Mouse (Mus musculus) G1E-ER4 (cell line): ENCODE data around the gene Tek. TPM values are rescaled to one million over a fixed set of nuclear protein-coding genes. Genes with fewer than 3 reads are reported as not detected.

Experiments used
- GATA1 ChIP-seq: IDR thresholded peaks from one replicate; pipeline ENCODE4 v1.8.0; 2012; ENCODE audit warnings: low read length, inconsistent platforms
- polyA plus RNA-seq: library from polyadenylated mRNA; stranded (reverse); fragments of >175 nt; gene quantifications from 2 replicates; pipeline ENCODE4 v1.2.3, GENCODE M21; 2012

Gene Tek
- not detected in 2 replicates for polyA plus RNA-seq

GRCm38 (mm10) chr4:94738838-94739731 is at the start of gene Tek:
Tek (plus strand) TSS chr4:94739289.
- no peak for TF ChIP-seq GATA1

GRCm38 (mm10) chr4:94691078-94691477 is 48.0 kb upstream of the Tek start:
- no peak for TF ChIP-seq GATA1

GRCm38 (mm10) chr4:94692175-94692574 is 46.9 kb upstream of the Tek start:
- no peak for TF ChIP-seq GATA1

- no peak for TF ChIP-seq GATA1
These were observed 42.7 kb upstream of the Tek start for GRCm38 (mm10) chr4:94696368-94696767.

GRCm38 (mm10) chr4:94711002-94711401 is 28.1 kb upstream of the Tek start:
- TF ChIP-seq GATA1 = no peak

GRCm38 (mm10) chr4:94711426-94711825 is 27.7 kb upstream of the Tek start:
- no peak for TF ChIP-seq GATA1

GRCm38 (mm10) chr4:94713741-94714140 is 25.3 kb upstream of the Tek start:
- no peak for TF ChIP-seq GATA1

GRCm38 (mm10) chr4:94715166-94715565 is 23.9 kb upstream of the Tek start:
- no peak for TF ChIP-seq GATA1

- TF ChIP-seq GATA1 = no peak
These were observed 13.3 kb upstream of the Tek start for GRCm38 (mm10) chr4:94725799-94726198.

- TF ChIP-seq GATA1 = no peak
These were observed 6.4 kb upstream of the Tek start for GRCm38 (mm10) chr4:94732721-94733120.

- TF ChIP-seq GATA1 = no peak
These were observed 1.5 kb upstream of the Tek start for GRCm38 (mm10) chr4:94737326-94738295.

GRCm38 (mm10) chr4:94741824-94742223 is 2.7 kb downstream of the Tek start:
- TF ChIP-seq GATA1 = no peak

- TF ChIP-seq GATA1 = no peak
These were observed 6.7 kb downstream of the Tek start for GRCm38 (mm10) chr4:94745749-94746148.

GRCm38 (mm10) chr4:94746387-94746811 is 7.3 kb downstream of the Tek start:
- no peak for TF ChIP-seq GATA1

- TF ChIP-seq GATA1 = no peak
These were observed 8.2 kb downstream of the Tek start for GRCm38 (mm10) chr4:94747338-94747737.

- no peak for TF ChIP-seq GATA1
These were observed 13.4 kb downstream of the Tek start for GRCm38 (mm10) chr4:94752512-94752911.
